Mouse (Mus musculus) kidney, postnatal 0 days (tissue): ENCODE measurements around the gene Hoxd8. TPM values are rescaled to one million over a fixed set of nuclear protein-coding genes. Genes with fewer than 3 reads are reported as not detected.

Source experiments
- ATAC-seq: fragments of 200-750 bp; cut with Nextera tagmentation; replicated peaks from 2 replicates; pipeline ENCODE4 v1.8.0; 2017; ENCODE audit warnings: low read depth, moderate number of reproducible peaks, moderate TSS enrichment, moderate library complexity; ENCODE audit not compliant: low FRiP score
- DNase-seq: peaks from one replicate; pipeline ENCODE4 v3.0.0-alpha.2; 2016; ENCODE audit warnings: low spot score
- H3K27ac ChIP-seq: fragments of 300-500 bp; sonication (generic); 2 replicates; pipeline ENCODE4 v1.5.1; 2014; ENCODE audit warnings: mild to moderate bottlenecking
- H3K27me3 ChIP-seq: fragments of 300-500 bp; sonication (generic); 2 replicates; pipeline ENCODE4 v1.6.1; 2014; ENCODE audit warnings: low read length, mixed read lengths; ENCODE audit not compliant: insufficient read depth
- H3K36me3 ChIP-seq: fragments of 300-500 bp; sonication (generic); 2 replicates; pipeline ENCODE4 v1.6.1; 2014; ENCODE audit warnings: low read length, mixed read lengths; ENCODE audit not compliant: insufficient read depth
- H3K4me1 ChIP-seq: fragments of 300-500 bp; sonication (generic); replicated peaks from 2 replicates; pipeline ENCODE4 v1.6.1; 2014; ENCODE audit warnings: antibody characterized with exemption, low read length, mixed read lengths; ENCODE audit not compliant: insufficient read depth
- H3K4me2 ChIP-seq: fragments of 300-500 bp; sonication (generic); 2 replicates; pipeline ENCODE4 v1.6.1; 2014; ENCODE audit warnings: mild to moderate bottlenecking, low read length, moderate library complexity, mixed read lengths
- H3K4me3 ChIP-seq: fragments of 300-500 bp; sonication (generic); replicated peaks from 2 replicates; pipeline ENCODE4 v1.5.1; 2014; ENCODE audit warnings: low read depth, low read length
- H3K9ac ChIP-seq: fragments of 300-500 bp; sonication (generic); 2 replicates; pipeline ENCODE4 v1.6.1; 2014; ENCODE audit warnings: low read depth, low read length
- H3K9me3 ChIP-seq: fragments of 300-500 bp; sonication (generic); replicated peaks from 2 replicates; pipeline ENCODE4 v1.6.1; 2016; ENCODE audit warnings: low read length, inconsistent platforms, mixed read lengths
- CTCF ChIP-seq: IDR thresholded peaks from 2 replicates; pipeline ENCODE4 v1.5.1; 2016; ENCODE audit warnings: antibody characterized with exemption, low read depth, mild to moderate bottlenecking, moderate library complexity
- WGBS: fragments of 180-500 bp; shearing (Covaris S2); extraction: QIAGEN DNeasy Blood & Tissue Kit; methylation state at CpG from one replicate; pipeline ENCODE4 v1.1.7; 2014; 5-methylcytosine and 5-hydroxymethylcytosine counted together
- polyA plus RNA-seq: library from polyadenylated mRNA; unstranded; fragments of >200 nt; fragmentation: Nextera tagmentation; extraction: Ambion mirVana; gene quantifications from 2 replicates; pipeline ENCODE4 v1.2.1, GENCODE M21; 2015

The Hoxd8 gene
- polyA plus RNA-seq, 1 experiment from 2014 or later: 76.7 TPM

DNA sequence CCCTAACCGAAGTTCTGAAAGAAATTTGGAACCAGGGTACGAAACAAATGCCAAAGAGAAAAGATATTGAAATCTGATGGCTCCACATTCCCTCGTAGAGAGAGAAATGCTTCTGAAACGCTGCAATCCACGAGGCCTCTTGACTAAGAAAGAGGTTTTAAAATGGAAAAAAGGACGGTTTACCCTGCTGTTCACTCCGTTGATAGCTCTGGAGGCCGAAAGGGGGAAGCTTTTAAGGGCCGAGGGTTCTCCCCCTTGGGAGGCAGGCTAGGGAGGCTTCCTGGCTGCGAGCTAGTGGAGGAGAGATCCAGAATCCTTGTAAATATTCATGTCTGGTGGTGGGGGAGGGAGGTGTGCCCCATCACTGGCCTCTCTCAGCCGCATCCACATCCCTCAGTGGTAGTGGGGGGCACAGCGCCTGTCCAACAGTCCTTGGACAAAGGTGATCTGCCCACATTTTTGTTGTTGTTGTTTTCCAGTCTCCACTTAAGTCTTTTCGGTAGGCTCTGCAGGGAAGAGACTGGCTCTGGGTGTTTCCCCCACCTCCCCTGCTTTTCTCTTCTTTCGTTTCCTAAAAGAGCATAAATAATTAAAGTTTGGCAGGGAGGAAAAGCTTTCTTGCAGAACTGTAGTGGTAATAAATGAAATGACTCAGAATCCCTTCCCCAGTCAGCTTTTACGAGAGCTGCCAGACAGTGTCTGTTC is 25.4 kb upstream of the Hoxd8 start, which contains the start of gene Hoxd11:
Gene Hoxd11, plus strand, starts transcription at position 667 of the 705 bp plus-strand sequence.
- Histone ChIP-seq H3K27me3 (peaks cover 7% of the 10 kb centered on the region), H3K36me3 (no peaks in the 10 kb centered on the region), H3K27ac (peak within 1 kb of the TSS; percentile 96), H3K9ac (peak within 1 kb of the TSS; percentile 98), H3K4me2 (peak within 1 kb of the TSS; percentile 76), H3K9me3 (no peaks in the 10 kb centered on the region), H3K4me1 (peaks cover 13% of the 10 kb centered on the region), H3K4me3 (peak within 1 kb of the TSS; percentile 82)
- whole genome bisulfite sequencing: 4% methylated on average over 15 of the region's 15 CpGs
- TF ChIP-seq CTCF: no peak
- DNase-seq: peak; percentile 88
- no peak for ATAC-seq

DNA sequence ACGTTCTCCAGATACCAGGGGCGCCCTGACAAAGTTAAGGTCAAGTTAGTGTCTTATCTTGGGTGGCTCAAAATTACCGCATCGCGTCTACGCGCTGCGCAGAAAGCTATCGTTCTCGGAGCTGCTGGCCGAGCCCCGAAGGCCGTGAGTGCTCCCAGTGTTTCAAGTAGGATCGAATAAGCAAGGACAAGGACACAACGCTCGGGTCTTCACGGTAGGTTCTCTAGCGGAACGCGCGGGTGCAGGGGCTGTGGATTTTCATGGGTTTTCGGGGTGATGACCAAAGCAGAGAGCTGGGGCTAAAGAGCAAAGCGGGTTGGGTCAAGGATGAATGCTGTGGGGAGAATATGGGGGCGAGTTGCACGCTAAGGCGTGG is 24.8 kb upstream of the Hoxd8 start:
- DNase-seq (no peak), ATAC-seq (no peak)
- Histone ChIP-seq H3K36me3 (no peaks in the 10 kb centered on the region), H3K4me2 (peak overlapping the region; percentile 76), H3K9me3 (no peaks in the 10 kb centered on the region), H3K4me1 (peaks cover 12% of the 10 kb centered on the region), H3K27me3 (peaks cover 5% of the 10 kb centered on the region; the same call in 1 of the 2 replicates), H3K27ac (peak overlapping the region; percentile 96), H3K4me3 (peak overlapping the region; percentile 82), H3K9ac (peak overlapping the region; percentile 98)
- TF ChIP-seq CTCF: no peak
- WGBS: under 1% methylated on average over 26 of the region's 26 CpGs

DNA sequence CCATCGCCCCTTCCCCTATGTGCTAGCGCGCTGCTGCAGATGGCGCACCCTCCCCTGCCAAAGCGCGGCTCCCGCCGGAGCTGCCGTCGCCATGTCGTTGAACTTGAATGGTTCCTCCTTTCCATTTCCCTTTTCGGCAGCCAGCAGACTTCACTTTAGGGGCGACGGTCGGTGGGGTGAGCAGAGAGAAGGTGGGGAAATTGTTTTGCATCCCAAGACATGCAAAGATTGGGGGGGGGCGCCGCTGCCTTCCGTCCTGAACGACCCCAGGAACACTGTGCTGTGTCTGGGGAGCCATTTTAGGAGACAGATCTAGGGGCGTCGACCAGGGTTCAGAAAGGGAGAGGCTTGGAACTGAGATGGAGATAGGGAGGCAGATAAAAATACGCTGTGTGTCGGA is 24.4 kb upstream of the Hoxd8 start:
- Histone ChIP-seq H3K4me2 (peak overlapping the region; percentile 76), H3K9ac (peak overlapping the region; percentile 98), H3K4me1 (peaks cover 11% of the 10 kb centered on the region)

DNA sequence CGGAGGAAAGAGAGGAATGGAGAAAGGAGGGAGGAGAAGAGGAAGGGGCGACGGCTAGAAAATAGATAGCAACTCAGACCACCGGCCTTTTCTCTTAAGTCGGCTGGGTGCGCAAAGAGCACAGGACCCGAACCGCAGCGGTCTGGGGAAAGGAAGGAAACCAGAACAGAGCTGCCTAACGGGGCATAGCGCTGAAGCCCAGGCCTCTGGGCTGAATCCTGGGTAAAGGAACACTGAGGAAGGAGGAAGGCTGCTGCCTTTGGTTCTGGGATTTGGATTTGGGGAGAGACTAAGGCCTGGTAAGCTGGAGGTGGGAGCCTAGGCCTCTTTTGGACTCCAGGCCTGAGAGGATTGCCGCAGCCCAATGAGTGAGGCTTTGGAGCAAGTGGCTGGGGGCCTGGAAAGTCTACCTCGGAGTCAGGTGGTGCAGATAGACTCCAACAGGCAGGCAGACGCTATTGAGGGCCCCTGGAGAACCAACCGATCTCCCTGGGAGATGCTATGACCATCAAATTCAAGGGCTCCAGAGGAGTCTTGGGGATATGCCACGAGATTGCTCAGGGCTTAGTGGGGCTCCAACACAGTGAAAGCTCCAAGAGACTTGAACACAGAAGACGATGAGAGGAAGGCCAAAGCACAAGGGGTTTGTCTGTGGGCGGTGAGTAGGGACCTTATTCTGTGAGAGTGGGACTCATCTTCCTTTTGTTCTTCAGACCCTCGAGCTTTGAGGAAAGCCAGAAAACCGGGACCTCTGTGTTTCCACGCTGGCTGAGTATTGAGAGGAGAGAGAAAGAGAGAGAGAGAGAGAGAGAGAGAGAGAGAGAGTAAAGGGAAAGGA is 23.6 kb upstream of the Hoxd8 start:
- Histone ChIP-seq H3K4me3 (peak overlapping the region; percentile 82), H3K27ac (peak overlapping the region; percentile 96), H3K9ac (peak overlapping the region; percentile 98), H3K9me3 (no peaks in the 10 kb centered on the region), H3K4me2 (peak overlapping the region; percentile 76), H3K4me1 (peaks cover 8% of the 10 kb centered on the region; the same call in 1 of the 2 replicates), H3K27me3 (peaks cover 5% of the 10 kb centered on the region; the same call in 1 of the 2 replicates), H3K36me3 (no peaks in the 10 kb centered on the region)
- 6% methylated on average over 21 of the region's 21 CpGs for WGBS
- no peak for TF ChIP-seq CTCF
- DNase-seq: no peak
- no peak for ATAC-seq

More for the DNA sequence above, 24.4 kb upstream of the Hoxd8 start:
- ATAC-seq: no peak
- Histone ChIP-seq H3K27ac (peak overlapping the region; percentile 96), H3K36me3 (no peaks in the 10 kb centered on the region), H3K9me3 (no peaks in the 10 kb centered on the region), H3K4me3 (peak overlapping the region; percentile 82), H3K27me3 (peaks cover 5% of the 10 kb centered on the region; the same call in 1 of the 2 replicates)
- TF ChIP-seq CTCF: no peak
- peak; percentile 90 for DNase-seq
- 1% methylated on average over 23 of the region's 23 CpGs for WGBS

DNA sequence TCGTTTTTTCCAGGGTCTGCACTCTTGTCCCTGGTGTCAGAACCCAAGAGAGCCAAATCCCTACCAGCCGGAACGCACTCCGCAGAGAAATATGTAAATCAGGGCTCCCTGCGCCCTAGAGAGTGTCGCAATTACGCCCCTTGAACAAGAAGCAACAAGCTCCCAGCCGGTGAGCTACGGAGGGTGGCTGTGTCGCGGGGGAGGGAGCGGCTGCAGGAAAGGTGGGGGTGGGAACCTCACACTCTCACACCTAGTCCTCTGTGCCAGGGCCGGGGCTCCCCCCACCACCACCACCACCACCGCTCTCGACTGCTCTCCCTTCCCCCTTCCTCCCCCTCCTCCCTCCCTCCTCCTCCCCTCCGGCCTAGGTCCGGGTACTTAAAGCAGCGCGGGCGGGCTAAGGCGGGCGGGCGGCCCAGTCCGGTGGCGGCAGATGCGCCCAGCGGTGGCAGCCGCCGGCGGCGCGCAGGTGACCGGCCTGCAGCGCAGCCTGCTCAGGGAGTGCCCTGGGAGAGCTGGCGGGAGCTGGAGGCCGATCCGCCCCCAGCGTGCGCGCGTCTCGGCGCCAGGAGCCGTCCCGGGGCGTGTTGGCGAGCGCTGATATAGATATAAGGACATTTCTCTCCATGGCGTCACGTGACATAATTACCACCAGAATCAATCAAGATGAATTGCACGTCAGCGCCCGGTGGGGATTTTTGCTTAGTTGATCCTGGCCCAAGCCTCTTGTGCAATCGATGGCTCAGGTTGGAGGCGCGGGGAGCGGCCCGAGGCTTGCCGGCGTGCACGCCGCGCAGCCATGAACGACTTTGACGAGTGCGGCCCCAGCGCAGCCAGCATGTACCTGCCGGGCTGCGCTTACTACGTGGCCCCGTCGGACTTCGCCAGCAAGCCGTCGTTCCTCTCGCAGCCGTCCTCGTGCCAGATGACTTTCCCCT is 22.6 kb upstream of the Hoxd8 start:
- TF ChIP-seq CTCF: no peak
- Histone ChIP-seq H3K4me3 (peak overlapping the region; percentile 82), H3K36me3 (no peaks in the 10 kb centered on the region), H3K27ac (peak overlapping the region; percentile 96), H3K9ac (peak overlapping the region; percentile 98), H3K27me3 (peaks cover 5% of the 10 kb centered on the region; the same call in 1 of the 2 replicates), H3K9me3 (no peaks in the 10 kb centered on the region), H3K4me2 (peak overlapping the region; percentile 76), H3K4me1 (peaks cover 3% of the 10 kb centered on the region; the same call in 1 of the 2 replicates)
- ATAC-seq: peak; percentile 68
- WGBS: under 1% methylated on average over 73 of the region's 78 CpGs
- peak; percentile 82 for DNase-seq
